Mouse (Mus musculus): ENCODE measurements around the gene Pygm. TPM values are rescaled to one million over a fixed set of nuclear protein-coding genes. Genes with fewer than 3 reads are reported as not detected.

Gene Pygm
- total RNA-seq, 2 experiments from 2014 or later: 17.0 to 17.1 TPM

GRCm38 (mm10) chr19:6380411-6381166 lies 3.6 kb upstream of the Pygm start:
- no peak for DNase-seq (ENCODE audit: extremely low spot score in 1 of 2, low spot score in 2 of 2)
- intact Hi-C loops (cut with DNase I): no loop called here

GRCm38 (mm10) chr19:6381238-6381637 lies 3.0 kb upstream of the Pygm start:
- no peak for DNase-seq (ENCODE audit: extremely low spot score in 1 of 2, low spot score in 2 of 2)
- intact Hi-C loops (cut with DNase I): no loop called here

- intact Hi-C loops (cut with DNase I): no loop called here
- DNase-seq (ENCODE audit: extremely low spot score in 1 of 2, low spot score in 2 of 2): peak in 1 of 2 experiments; percentile 18
These were observed 1.8 kb upstream of the Pygm start for GRCm38 (mm10) chr19:6382323-6382924.

GRCm38 (mm10) chr19:6383470-6383869 lies 729 bp upstream of the Pygm start:
- peak in 1 of 2 experiments; percentile 37 for DNase-seq (ENCODE audit: extremely low spot score in 1 of 2, low spot score in 2 of 2)
- intact Hi-C loops (cut with DNase I): no loop called here

GRCm38 (mm10) chr19:6384954-6385353 lies 755 bp downstream of the Pygm start:
- peak in 1 of 2 experiments; percentile 32 for DNase-seq (ENCODE audit: extremely low spot score in 1 of 2, low spot score in 2 of 2)
- intact Hi-C loops (cut with DNase I): no loop called here

GRCm38 (mm10) chr19:6385419-6385818 lies 1.2 kb downstream of the Pygm start:
- intact Hi-C loops (cut with DNase I): no loop called here
- no peak for DNase-seq (ENCODE audit: extremely low spot score in 1 of 2, low spot score in 2 of 2)

GRCm38 (mm10) chr19:6385821-6386220 lies 1.6 kb downstream of the Pygm start:
- intact Hi-C loops (cut with DNase I): no loop called here

GRCm38 (mm10) chr19:6386234-6386633 lies 2.0 kb downstream of the Pygm start:
- intact Hi-C loops (cut with DNase I): no loop called here
- DNase-seq (ENCODE audit: extremely low spot score in 1 of 2, low spot score in 2 of 2): no peak

More at GRCm38 (mm10) chr19:6385821-6386220, 1.6 kb downstream of the Pygm start:
- no peak for DNase-seq (ENCODE audit: extremely low spot score in 1 of 2, low spot score in 2 of 2)

GRCm38 (mm10) chr19:6388006-6388405 lies 3.8 kb downstream of the Pygm start:
- intact Hi-C loops (cut with DNase I): no loop called here
- peak in 1 of 2 experiments; percentile 57 for DNase-seq (ENCODE audit: extremely low spot score in 1 of 2, low spot score in 2 of 2)

GRCm38 (mm10) chr19:6389803-6390202 lies 5.6 kb downstream of the Pygm start:
- DNase-seq (ENCODE audit: extremely low spot score in 1 of 2, low spot score in 2 of 2): peak in 1 of 2 experiments; percentile 18
- intact Hi-C loops (cut with DNase I): no loop called here

GRCm38 (mm10) chr19:6390251-6390650 lies 6.1 kb downstream of the Pygm start:
- intact Hi-C loops (cut with DNase I): no loop called here
- DNase-seq (ENCODE audit: extremely low spot score in 1 of 2, low spot score in 2 of 2): no peak

- no peak for DNase-seq (ENCODE audit: extremely low spot score in 1 of 2, low spot score in 2 of 2)
- intact Hi-C loops (cut with DNase I): no loop called here
These were observed 8.7 kb downstream of the Pygm start for GRCm38 (mm10) chr19:6392743-6393393.

- intact Hi-C loops (cut with DNase I): no loop called here
- no peak for DNase-seq (ENCODE audit: extremely low spot score in 1 of 2, low spot score in 2 of 2)
These were observed 9.4 kb downstream of the Pygm start for GRCm38 (mm10) chr19:6393637-6394036.

GRCm38 (mm10) chr19:6396237-6396636 lies 12.0 kb downstream of the Pygm start:
- no peak for DNase-seq (ENCODE audit: extremely low spot score in 1 of 2, low spot score in 2 of 2)
- intact Hi-C loops (cut with DNase I): no loop called here

- intact Hi-C loops (cut with DNase I): no loop called here
- DNase-seq (ENCODE audit: extremely low spot score in 1 of 2, low spot score in 2 of 2): no peak
These were observed 13.5 kb downstream of the Pygm start for GRCm38 (mm10) chr19:6397582-6398249.

GRCm38 (mm10) chr19:6398447-6399284 lies 14.5 kb downstream of the Pygm start:
- peak in 1 of 2 experiments; percentile 90 for DNase-seq (ENCODE audit: extremely low spot score in 1 of 2, low spot score in 2 of 2)

GRCm38 (mm10) chr19:6399285-6400095 lies 15.3 kb downstream of the Pygm start, which contains the start of gene Rasgrp2:
TSS of gene Rasgrp2 (plus strand) at chr19:6399340.
- DNase-seq (ENCODE audit: extremely low spot score in 1 of 2, low spot score in 2 of 2): peak in 1 of 2 experiments; percentile 86
- intact Hi-C loops (cut with DNase I): no loop called here

More at GRCm38 (mm10) chr19:6398447-6399284, 14.5 kb downstream of the Pygm start:
- intact Hi-C loops (cut with DNase I): no loop called here

Measured in left cerebral cortex, postnatal 10 days (tissue).